Mouse (Mus musculus) hindbrain, embryonic 14.5 days (tissue): ENCODE measurements around the gene Pax5. TPM values are rescaled to one million over a fixed set of nuclear protein-coding genes. Genes with fewer than 3 reads are reported as not detected.

Experiments used
- ATAC-seq: fragments of 200-750 bp; cut with Nextera tagmentation; 2 replicates; pipeline ENCODE4 v1.8.0; 2017; ENCODE audit warnings: moderate number of reproducible peaks, mild to moderate bottlenecking, moderate TSS enrichment, moderate library complexity; ENCODE audit not compliant: low FRiP score
- DNase-seq: peaks from one replicate; pipeline ENCODE4 v3.0.0-alpha.2; 2015; ENCODE audit warnings: low spot score
- H3K27ac ChIP-seq: fragments of 300-500 bp; sonication (generic); 2 replicates; pipeline ENCODE4 v1.5.1; 2014; ENCODE audit warnings: mild to moderate bottlenecking, moderate library complexity
- H3K27me3 ChIP-seq: fragments of 300-500 bp; sonication (generic); 2 replicates; pipeline ENCODE4 v1.6.1; 2014; ENCODE audit warnings: mild to moderate bottlenecking, low read length, mixed read lengths; ENCODE audit not compliant: control insufficient read depth, insufficient read depth
- H3K36me3 ChIP-seq: fragments of 300-500 bp; sonication (generic); replicated peaks from 2 replicates; pipeline ENCODE4 v1.6.1; 2014; ENCODE audit not compliant: control insufficient read depth, insufficient read depth
- H3K4me1 ChIP-seq: fragments of 300-500 bp; sonication (generic); replicated peaks from 2 replicates; pipeline ENCODE4 v1.6.1; 2014; ENCODE audit warnings: antibody characterized with exemption, low read length, mixed read lengths; ENCODE audit not compliant: control insufficient read depth, insufficient read depth
- H3K4me2 ChIP-seq: fragments of 300-500 bp; sonication (generic); replicated peaks from 2 replicates; pipeline ENCODE4 v1.6.1; 2014; ENCODE audit warnings: mild to moderate bottlenecking, moderate library complexity
- H3K4me3 ChIP-seq: fragments of 300-500 bp; sonication (generic); replicated peaks from 2 replicates; pipeline ENCODE4 v1.5.1; 2014; ENCODE audit warnings: mild to moderate bottlenecking, low read length
- H3K9ac ChIP-seq: fragments of 300-500 bp; sonication (generic); 2 replicates; pipeline ENCODE4 v1.6.1; 2014
- H3K9me3 ChIP-seq: fragments of 300-500 bp; sonication (generic); 2 replicates; pipeline ENCODE4 v1.6.1; 2016; ENCODE audit warnings: low read length; ENCODE audit not compliant: control insufficient read depth
- WGBS: fragments of 180-500 bp; shearing (Covaris S2); extraction: QIAGEN DNeasy Blood & Tissue Kit; methylation state at CpG from one replicate; pipeline ENCODE4 v1.1.7; 2014; 5-methylcytosine and 5-hydroxymethylcytosine counted together
- polyA plus RNA-seq: library from polyadenylated mRNA; unstranded; fragments of >200 nt; fragmentation: Nextera tagmentation; extraction: Ambion mirVana; gene quantifications from 2 replicates; pipeline ENCODE4 v1.2.1, GENCODE M21; 2014

Gene Pax5
- polyA plus RNA-seq, 1 experiment from 2014 or later, result 1.9 TPM

DNA sequence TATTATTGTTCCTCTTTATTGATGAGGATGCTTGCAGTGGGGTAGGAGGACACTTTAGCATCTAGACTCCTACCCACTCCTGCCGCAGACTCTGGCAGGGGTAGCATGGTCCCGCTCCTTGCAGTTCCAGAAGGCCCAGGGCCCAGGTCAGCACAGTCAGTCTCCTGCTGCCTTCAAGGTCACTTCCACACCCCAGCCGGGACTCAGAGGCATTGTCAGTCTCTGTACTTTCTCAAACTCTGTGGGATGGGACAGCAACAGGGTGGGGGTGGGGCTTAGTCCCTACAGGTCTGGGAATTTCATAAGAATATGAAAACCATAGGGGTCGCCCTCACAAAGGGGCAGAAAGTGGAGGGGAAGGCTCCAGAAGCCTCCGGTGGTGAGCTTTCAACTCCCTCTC, 177.0 kb downstream of the Pax5 start:
- DNase-seq (no peak), ATAC-seq (no peak)
- WGBS, result 79% methylated on average over 5 of the region's 5 CpGs
- Histone ChIP-seq H3K4me1 (peaks cover 27% of the 10 kb centered on the region), H3K36me3 (no peaks in the 10 kb centered on the region), H3K9ac (no peak overlapping the region), H3K9me3 (no peaks in the 10 kb centered on the region), H3K4me2 (no peak overlapping the region), H3K27ac (no peak overlapping the region), H3K27me3 (no peaks in the 10 kb centered on the region; the same call in 1 of the 2 replicates), H3K4me3 (no peak overlapping the region)

DNA sequence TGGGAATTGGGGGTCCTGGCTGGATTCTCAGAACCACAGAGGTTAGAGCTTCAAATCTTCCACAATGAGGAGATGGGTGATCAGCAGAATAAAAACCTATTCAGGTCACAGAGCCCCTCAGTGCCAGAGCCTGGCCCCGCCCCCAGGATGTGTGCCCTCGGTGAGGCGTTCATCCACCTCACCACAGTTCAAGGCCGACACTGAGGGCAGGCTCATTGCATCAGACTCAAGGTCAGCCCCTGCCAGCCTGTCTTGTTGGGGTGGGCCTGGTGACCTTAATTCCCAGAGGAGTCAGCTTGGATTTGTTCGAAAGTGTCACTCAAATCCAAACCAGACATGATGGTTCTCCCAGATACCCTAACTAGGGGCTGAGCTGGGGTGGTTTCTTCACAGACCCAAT, 177.6 kb downstream of the Pax5 start:
- Histone ChIP-seq H3K4me2 (no peak overlapping the region), H3K36me3 (no peaks in the 10 kb centered on the region), H3K4me3 (no peak overlapping the region), H3K4me1 (peaks cover 21% of the 10 kb centered on the region), H3K27me3 (no peaks in the 10 kb centered on the region; the same call in 1 of the 2 replicates), H3K9me3 (no peaks in the 10 kb centered on the region), H3K27ac (no peak overlapping the region), H3K9ac (no peak overlapping the region)
- ATAC-seq, result no peak
- 69% methylated on average over 5 of the region's 5 CpGs for WGBS
- DNase-seq, result no peak

DNA sequence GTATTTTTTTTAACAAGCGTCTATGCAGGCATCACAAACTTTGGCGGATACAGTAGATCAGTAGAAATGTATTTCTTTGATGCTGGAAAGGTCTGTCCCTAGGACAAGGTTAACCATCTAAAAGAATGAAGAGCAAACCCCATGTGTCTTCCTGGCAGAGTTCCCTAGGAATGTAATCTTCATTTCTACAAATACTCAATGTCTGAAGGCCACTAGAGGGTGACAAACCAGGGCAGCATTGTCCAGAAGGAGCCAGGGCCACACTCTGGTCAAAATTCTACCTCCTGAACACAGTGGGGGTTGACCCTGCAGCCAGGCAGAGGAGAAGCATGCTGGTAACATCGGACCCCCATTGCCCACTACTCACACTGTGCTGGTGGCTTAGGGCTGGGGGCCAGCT, 185.0 kb downstream of the Pax5 start:
- Histone ChIP-seq H3K4me3 (no peak overlapping the region), H3K9me3 (no peaks in the 10 kb centered on the region), H3K4me1 (no peaks in the 10 kb centered on the region), H3K27me3 (no peaks in the 10 kb centered on the region), H3K27ac (no peak overlapping the region), H3K9ac (no peak overlapping the region), H3K4me2 (no peak overlapping the region), H3K36me3 (no peaks in the 10 kb centered on the region)
- 75% methylated on average over 3 of the region's 3 CpGs for WGBS
- ATAC-seq, result no peak
- DNase-seq, result no peak

DNA sequence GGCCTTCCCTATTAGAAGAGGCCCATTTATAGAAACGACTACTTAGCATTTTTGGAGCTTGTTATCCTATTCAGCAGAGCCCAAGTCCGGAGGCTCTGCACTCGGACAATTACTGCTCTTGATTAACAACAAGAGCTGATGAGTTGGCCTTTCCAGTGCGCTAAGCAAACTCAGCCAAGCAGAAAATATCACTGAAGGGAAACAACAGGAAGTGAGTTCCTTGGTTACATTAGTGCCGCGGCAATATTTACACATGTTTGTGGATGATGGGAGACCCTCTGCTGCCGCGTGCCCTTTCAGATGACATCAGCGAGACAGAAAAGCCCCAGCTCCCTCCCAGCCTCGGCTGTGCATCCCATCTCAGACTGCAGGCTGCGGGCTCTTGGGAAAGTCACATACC, 191.4 kb downstream of the Pax5 start:
- Histone ChIP-seq H3K4me3 (no peak overlapping the region), H3K4me2 (no peak overlapping the region), H3K27me3 (no peaks in the 10 kb centered on the region), H3K4me1 (peaks cover 7% of the 10 kb centered on the region; the same call in 1 of the 2 replicates), H3K9me3 (no peaks in the 10 kb centered on the region), H3K27ac (no peak overlapping the region), H3K36me3 (no peaks in the 10 kb centered on the region), H3K9ac (no peak overlapping the region)
- DNase-seq (peak; percentile 42), ATAC-seq (peak; percentile 66; the same call in 1 of the 2 replicates)
- 19% methylated on average over 11 of the region's 11 CpGs for WGBS

DNA sequence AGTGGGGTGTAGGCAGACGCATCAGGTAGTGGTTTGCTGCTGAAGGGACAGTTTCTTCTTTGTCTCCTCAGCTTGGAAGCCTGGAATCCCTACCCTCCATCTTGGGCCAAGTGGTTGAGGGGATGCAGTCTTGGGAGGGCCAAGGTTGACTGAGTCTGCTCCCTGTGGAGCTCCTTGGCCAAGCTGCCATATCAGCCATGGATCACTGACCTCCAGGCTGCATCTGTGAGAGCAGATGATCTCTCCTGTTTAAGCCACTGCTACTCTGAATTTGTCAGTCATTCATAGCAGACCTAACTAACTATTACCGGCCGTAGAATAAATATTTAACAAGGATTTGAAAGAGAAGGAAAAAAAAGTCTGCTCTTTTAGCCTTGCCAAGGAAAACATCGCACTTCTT, 196.3 kb downstream of the Pax5 start:
- H3K9ac ChIP-seq, result no peak overlapping the region
- H3K27ac ChIP-seq, result no peak overlapping the region
- no peaks in the 10 kb centered on the region for H3K27me3 ChIP-seq
- no peaks in the 10 kb centered on the region for H3K9me3 ChIP-seq
- H3K4me2 ChIP-seq, result no peak overlapping the region
- DNase-seq (no peak), ATAC-seq (no peak)
- H3K4me3 ChIP-seq, result no peak overlapping the region
- no peaks in the 10 kb centered on the region for H3K36me3 ChIP-seq
- peaks cover 14% of the 10 kb centered on the region for H3K4me1 ChIP-seq
- 81% methylated on average over 4 of the region's 4 CpGs for WGBS

DNA sequence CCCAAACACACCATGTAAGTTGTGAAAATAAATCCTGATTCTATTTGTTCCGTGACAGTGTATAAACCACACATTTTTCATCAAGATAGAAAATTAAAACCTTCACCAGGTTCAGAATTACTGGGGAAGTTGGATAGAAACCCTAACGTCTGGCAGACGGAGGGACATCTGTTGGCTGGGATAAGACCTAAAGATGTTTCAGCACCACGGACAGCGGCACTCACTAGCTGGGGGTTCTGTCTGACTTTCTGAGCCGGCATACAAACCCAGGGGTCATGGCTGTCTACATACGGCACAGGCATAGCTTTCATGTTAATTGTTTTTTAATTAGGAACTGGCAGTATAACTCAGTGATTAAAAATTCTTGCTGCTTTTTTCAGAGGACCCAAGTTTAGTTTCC, 198.6 kb downstream of the Pax5 start:
- 16% methylated on average over 7 of the region's 7 CpGs for WGBS
- no peak overlapping the region for H3K9ac ChIP-seq
- H3K4me1 ChIP-seq, result peaks cover 22% of the 10 kb centered on the region
- ATAC-seq (no peak), DNase-seq (peak; percentile 74)
- H3K4me3 ChIP-seq, result no peak overlapping the region
- no peak overlapping the region for H3K4me2 ChIP-seq
- H3K36me3 ChIP-seq, result no peaks in the 10 kb centered on the region
- no peaks in the 10 kb centered on the region for H3K27me3 ChIP-seq
- no peaks in the 10 kb centered on the region for H3K9me3 ChIP-seq
- H3K27ac ChIP-seq, result no peak overlapping the region

DNA sequence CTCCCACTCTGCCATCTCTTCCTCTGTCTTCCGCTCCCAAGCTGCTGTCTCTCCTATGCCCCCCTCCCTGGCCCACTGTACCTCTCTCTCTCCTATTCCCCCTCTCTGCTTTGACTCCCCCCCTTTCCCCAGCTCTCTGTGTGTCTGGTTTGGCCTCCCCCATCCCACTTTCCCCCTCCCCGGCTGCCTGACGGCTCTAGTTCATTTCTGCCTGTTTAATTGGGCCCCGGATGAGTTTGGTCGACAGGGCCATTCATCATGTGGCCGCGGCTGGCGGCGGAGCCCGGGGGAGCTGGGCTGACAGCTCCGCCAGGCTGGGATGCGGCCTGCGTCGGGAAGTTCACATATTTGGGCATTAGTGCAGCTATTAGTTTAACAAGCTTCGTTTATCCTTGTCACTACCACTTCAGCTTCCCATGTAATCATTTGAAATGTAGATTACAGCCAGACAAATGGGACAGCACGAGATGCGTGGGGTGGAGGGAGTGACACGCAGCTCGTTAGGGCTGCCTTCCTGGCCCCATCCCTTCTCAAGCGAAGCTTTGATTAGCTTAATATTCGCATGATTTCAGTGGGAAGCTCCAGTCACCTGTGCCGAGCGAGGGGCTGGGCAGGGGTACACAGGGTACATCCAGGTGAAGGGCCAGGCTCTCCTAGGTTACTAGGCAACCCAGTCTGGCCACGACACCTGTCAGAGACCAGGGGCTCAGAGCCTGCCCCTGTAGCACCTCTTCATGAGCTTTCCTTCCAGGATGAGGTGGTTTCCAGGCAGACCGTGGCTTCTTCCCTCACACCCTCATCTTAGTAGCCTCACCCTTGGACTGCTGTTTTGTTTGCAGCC, 201.7 kb downstream of the Pax5 start:
- H3K27ac ChIP-seq, result peak overlapping the region; percentile 72
- no peaks in the 10 kb centered on the region; the same call in 1 of the 2 replicates for H3K27me3 ChIP-seq
- DNase-seq (peak; percentile 72), ATAC-seq (peak; percentile 79)
- H3K4me2 ChIP-seq, result peak overlapping the region; percentile 39
- H3K9me3 ChIP-seq, result no peaks in the 10 kb centered on the region
- WGBS, result 19% methylated on average over 25 of the region's 25 CpGs
- no peak overlapping the region for H3K9ac ChIP-seq
- H3K36me3 ChIP-seq, result no peaks in the 10 kb centered on the region
- peaks cover 22% of the 10 kb centered on the region for H3K4me1 ChIP-seq
- H3K4me3 ChIP-seq, result no peak overlapping the region

DNA sequence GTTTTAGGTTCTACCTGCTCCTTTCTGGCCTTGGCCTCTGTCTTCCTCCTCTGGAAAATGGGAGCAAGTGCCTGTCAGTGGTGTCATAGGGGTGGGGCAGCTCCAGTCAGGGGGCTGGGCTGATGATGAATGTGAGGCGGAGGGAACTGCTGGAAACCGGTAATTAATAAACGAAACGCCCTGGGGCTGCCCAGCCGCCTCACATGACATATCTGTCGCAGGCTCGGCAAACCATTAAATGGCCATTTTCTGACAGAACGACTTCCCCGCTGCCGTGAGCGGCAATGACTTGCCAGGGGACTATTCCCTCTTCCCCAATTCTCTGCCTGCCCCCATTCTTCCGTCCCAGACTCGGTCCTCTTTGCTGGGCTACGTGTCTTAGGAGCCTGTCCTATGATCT, 202.4 kb downstream of the Pax5 start:
- ATAC-seq, result no peak; the same call in 1 of the 2 replicates
- WGBS, result 29% methylated on average over 14 of the region's 14 CpGs
- H3K9me3 ChIP-seq, result no peaks in the 10 kb centered on the region
- DNase-seq, result no peak
- H3K27ac ChIP-seq, result peak overlapping the region; percentile 72
- no peak overlapping the region for H3K9ac ChIP-seq
- no peaks in the 10 kb centered on the region; the same call in 1 of the 2 replicates for H3K27me3 ChIP-seq
- peak overlapping the region; percentile 39 for H3K4me2 ChIP-seq
- H3K36me3 ChIP-seq, result no peaks in the 10 kb centered on the region
- H3K4me1 ChIP-seq, result peaks cover 22% of the 10 kb centered on the region
- H3K4me3 ChIP-seq, result no peak overlapping the region

DNA sequence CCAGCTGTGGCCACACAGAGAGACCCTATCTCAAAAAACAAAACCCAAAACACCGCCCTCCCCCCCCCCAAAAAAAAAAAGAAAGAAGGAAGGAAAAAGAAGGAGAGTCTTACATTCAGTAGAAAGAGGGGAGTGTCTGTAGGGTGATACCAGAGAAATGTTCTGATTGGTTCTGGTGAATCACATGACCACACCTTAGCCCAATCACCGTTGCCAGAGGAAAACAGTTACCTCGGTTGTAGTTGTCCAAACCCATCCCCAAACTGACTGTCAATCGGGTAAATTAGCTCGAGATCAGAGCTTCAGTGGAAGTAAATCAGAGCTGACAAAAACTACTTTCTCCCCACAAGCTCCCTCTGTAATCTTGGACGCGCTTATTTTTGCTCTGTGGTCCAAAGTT, 205.3 kb downstream of the Pax5 start:
- Histone ChIP-seq H3K4me1 (peaks cover 22% of the 10 kb centered on the region), H3K27me3 (no peaks in the 10 kb centered on the region; the same call in 1 of the 2 replicates), H3K9ac (no peak overlapping the region), H3K27ac (no peak overlapping the region), H3K4me3 (no peak overlapping the region), H3K9me3 (no peaks in the 10 kb centered on the region), H3K36me3 (no peaks in the 10 kb centered on the region), H3K4me2 (no peak overlapping the region)
- DNase-seq (no peak), ATAC-seq (no peak)
- 87% methylated on average over 7 of the region's 7 CpGs for WGBS
